Mouse (Mus musculus): ENCODE measurements around the gene Txndc8. TPM values are rescaled to one million over a fixed set of nuclear protein-coding genes. Genes with fewer than 3 reads are reported as not detected.

Gene Txndc8
- polyA plus RNA-seq (2017; shearing (Covaris generic)) = not detected

GRCm38 (mm10) chr4:58009024-58009423 lies at the start of gene Txndc8:
TSS of gene Txndc8 (minus strand) at chr4:58009124.

DNA sequence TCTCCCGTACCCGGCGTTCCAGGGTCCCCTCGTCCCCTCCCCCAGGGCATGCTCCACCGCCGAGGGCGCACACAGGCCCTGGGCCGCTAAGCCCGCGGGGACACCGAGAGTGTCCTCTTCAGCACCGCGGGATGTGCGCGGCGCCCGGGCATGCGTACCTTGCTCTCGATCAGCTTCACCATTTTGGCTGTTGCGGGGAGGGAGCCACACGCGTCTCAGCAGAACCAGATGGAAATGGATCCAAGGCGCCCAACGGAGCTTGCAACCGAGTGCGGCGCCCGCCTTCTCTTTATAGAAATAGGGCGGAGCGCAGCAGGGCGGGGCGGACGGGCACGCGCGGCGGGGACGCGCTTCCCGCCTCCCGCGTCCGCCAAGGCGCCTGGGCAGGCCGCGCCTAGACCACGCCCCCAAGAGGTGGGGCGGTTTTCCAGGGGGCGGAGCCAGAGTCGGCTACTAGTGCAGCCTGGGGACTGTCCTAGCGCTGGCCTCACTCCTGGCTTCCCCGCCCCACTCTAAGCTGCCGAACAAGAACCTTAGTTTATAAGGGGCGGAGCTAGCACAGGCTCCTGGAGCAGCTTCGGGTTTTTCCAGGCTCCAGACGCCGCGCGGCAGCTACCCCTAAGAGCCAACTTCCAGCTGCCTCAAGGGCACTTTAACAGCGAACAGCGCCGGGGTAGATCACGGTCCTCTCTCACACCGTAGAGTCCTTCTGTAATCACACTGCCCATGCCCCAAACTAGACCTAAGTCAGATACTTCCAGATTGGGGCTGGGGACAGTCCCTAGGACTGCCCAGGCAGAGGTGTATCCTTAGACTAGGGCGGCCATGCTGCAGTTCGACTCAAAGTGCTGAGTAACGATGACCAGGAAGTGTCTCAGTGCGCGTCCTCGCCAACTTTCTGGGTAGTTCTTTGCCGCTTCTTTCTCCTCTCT lies 52.6 kb downstream of the Txndc8 start, which contains the start of gene Txn1:
Txn1 (minus strand) TSS at position 383 of the 932 bp plus-strand sequence.

Other genes with a start within 250 kb of the Txndc8 start
- gene D630039A03Rik, start 92.8 kb downstream of the Txndc8 start, polyA plus RNA-seq (2017; shearing (Covaris generic)) = 0.35 TPM
- gene Txn1, start 52.7 kb downstream of the Txndc8 start, polyA plus RNA-seq (2017; shearing (Covaris generic)) = 157 TPM
- 0.93 TPM for gene Svep1, start 197.7 kb upstream of the Txndc8 start, polyA plus RNA-seq (2017; shearing (Covaris generic))

Data from effector memory CD4-positive, alpha-beta T cell, adult 7 months (primary cell).